Mouse (Mus musculus): ENCODE measurements around the gene Asgr1. TPM values are rescaled to one million over a fixed set of nuclear protein-coding genes. Genes with fewer than 3 reads are reported as not detected.
A peak's percentile ranks its signal among the peaks of the same experiment; 100 is the strongest.
"Not testable (repeated sequence)": the region's sequence is repeated elsewhere in the genome, so short reads cannot be mapped to it uniquely, and the experiment has no call there.

Gene Asgr1
- total RNA-seq, 2 experiments from 2014 or later = 0.88 to 1.0 TPM

GRCm38 (mm10) chr11:70059930-70060329 lies 6.0 kb downstream of the Asgr1 start:
- DNase-seq (ENCODE audit: low spot score in 2 of 2) = no peak

GRCm38 (mm10) chr11:70063053-70063452 lies 9.2 kb downstream of the Asgr1 start:
- no peak for DNase-seq (ENCODE audit: low spot score in 2 of 2)

DNA sequence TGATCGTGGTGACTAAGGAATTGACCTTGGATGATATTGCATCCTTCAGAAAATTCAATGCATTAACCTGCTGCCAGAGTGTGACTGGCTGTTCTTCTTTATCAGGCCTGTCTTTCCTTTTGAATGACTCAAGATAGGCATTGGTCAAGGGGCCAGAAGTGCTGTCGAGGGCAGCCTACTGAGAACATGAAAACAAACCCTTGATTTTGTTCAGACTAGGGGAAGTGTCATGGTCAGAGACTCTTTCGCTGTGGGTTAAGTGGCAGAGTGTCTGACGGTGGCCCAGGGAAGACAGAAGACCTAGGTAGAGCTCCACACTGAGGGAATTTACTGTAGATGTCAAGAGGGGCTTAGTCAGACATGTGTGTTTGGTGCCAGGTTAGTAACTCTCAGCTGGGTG lies 12.8 kb downstream of the Asgr1 start:
- DNase-seq (ENCODE audit: low spot score in 2 of 2) = no peak

GRCm38 (mm10) chr11:70068245-70068644 lies 14.4 kb downstream of the Asgr1 start:
- no peak for DNase-seq (ENCODE audit: low spot score in 2 of 2)

DNA sequence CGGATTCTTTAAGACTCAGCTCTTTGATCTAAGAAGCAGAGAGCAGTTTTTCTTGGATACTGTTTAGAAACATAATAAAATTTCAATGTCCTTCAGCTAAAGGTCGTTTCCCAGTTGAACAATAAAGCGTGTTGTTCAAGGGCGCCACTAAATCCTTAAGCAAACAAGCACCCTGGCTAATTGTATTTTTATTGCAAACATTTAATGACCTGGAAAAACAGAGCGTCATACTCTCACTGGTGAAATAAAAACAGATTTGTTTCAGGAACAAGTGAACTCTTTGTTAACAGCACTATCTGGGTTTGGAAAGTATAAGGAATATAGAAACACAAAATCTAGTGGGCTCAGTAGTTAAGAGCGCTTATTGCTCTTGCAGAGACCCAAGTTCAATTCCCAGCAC lies 16.2 kb downstream of the Asgr1 start:
- DNase-seq (ENCODE audit: low spot score in 2 of 2) = no peak

DNA sequence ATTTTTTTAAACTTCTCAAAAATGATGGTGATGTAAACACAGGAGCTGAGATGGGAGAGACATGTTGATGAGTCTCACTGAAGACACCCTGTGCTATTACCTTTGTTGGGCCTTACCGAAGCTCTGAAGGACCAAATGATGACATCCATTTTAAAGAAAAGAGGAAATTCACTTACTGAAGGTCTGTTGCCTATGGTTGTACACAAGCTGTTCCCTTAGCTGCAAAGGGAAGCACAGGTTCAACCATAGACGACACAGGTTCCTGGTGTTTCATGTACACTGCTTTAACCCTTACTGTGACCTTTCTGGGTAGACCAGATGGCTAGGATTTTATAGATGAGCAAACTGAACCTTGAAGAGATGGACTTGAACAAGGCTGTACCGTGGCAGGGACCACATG lies 16.7 kb downstream of the Asgr1 start:
- DNase-seq (ENCODE audit: low spot score in 2 of 2) = not testable (repeated sequence)

GRCm38 (mm10) chr11:70074379-70075071 lies 20.6 kb downstream of the Asgr1 start:
- peak; percentile 69 to 78 for DNase-seq (ENCODE audit: low spot score in 2 of 2)

GRCm38 (mm10) chr11:70075581-70075980 lies 21.7 kb downstream of the Asgr1 start:
- DNase-seq (ENCODE audit: low spot score in 2 of 2) = no peak

GRCm38 (mm10) chr11:70077441-70077840 lies 23.6 kb downstream of the Asgr1 start:
- DNase-seq (ENCODE audit: low spot score in 2 of 2) = no peak

- no peak for DNase-seq (ENCODE audit: low spot score in 2 of 2)
Measured at GRCm38 (mm10) chr11:70079175-70079574, 25.3 kb downstream of the Asgr1 start.

GRCm38 (mm10) chr11:70079928-70080327 lies 26.0 kb downstream of the Asgr1 start:
- DNase-seq (ENCODE audit: low spot score in 2 of 2) = no peak

DNA sequence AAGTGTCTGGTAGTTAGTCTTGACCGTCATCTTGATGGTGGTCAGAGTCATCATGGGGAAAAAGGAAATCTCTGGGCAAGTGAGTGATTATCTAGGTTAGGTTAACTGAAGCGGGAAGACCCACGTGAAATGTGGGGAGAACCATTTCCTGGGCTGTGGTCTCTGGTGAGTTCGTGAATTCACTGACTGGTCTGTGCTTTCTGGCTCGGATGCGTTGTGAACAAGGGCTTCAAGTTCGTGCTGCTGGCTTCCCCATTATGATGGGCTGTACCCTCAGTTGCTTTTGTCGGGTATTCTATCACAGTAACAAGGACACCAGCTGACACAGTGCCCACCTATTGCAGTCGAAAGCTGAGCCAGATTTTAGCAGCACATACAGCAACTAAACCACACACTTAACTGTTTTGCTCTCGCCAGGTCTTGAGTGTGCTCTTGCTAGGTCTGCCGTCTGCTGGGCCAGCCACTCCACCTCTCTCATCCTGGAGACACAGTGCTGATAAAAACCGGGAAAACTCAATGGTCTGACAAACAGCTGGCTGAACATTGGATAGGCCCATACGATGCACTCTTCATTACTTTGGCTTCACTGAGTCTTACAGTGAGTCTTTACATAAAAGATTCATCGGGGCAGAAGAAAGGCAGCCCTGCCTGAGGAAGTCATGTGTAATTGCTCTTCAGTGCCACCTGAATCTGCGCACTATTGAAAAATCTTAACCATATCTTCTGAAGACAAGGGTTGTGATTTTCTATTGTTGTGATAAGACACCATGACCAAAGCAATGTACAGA lies 27.1 kb downstream of the Asgr1 start:
- no peak for DNase-seq (ENCODE audit: low spot score in 2 of 2)

DNA sequence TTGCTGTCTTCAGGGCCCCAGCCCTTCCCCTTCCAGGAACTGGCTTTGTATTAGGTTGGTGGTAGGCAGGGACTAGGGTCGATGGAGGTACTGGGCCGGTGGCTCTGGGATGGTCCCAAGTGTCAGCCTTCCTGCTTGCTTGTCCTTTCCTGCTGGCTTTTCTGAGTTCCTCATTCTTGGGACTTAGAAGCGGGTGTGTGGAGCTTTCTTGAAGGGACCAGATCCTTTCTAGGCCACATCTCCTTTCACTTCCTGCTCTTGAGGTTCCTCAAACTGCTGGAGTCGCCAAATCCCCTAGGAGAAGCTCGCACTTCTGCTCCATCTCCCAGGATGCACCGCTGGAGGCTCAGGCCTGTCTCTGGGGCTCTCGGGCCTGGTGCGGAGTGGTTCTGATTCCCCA lies 30.7 kb downstream of the Asgr1 start:
- DNase-seq (ENCODE audit: low spot score in 2 of 2) = no peak

GRCm38 (mm10) chr11:70091986-70092783 lies 38.3 kb downstream of the Asgr1 start, which contains the start of gene Asgr2:
Gene Asgr2, plus strand, starts transcription at chr11:70092644.
- no peak for DNase-seq (ENCODE audit: low spot score in 2 of 2)

- no peak for DNase-seq (ENCODE audit: low spot score in 2 of 2)
Measured at GRCm38 (mm10) chr11:70097396-70097795, 43.5 kb downstream of the Asgr1 start.

DNA sequence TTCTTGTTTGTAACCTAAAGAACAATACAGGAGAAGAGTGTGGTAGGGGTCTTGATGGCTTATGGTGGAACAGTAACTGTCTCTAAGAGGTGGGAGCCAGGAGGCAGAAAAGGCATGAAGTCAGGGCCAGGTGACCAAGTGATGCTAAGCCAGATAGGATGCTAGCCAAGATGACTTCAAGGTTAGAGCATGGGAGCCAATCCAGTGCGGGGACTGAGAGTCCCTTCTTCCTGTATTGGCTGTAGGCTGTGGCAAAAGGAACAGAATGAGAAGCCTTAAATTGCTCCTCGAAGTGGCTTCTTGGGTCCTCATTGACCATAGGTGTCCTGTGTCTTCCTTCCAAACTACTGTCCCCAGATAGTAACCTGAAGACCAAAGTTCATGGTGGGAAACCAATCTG lies 45.2 kb downstream of the Asgr1 start:
- no peak for DNase-seq (ENCODE audit: low spot score in 2 of 2)

- no peak for DNase-seq (ENCODE audit: low spot score in 2 of 2)
Measured at GRCm38 (mm10) chr11:70099809-70100208, 45.9 kb downstream of the Asgr1 start.

DNA sequence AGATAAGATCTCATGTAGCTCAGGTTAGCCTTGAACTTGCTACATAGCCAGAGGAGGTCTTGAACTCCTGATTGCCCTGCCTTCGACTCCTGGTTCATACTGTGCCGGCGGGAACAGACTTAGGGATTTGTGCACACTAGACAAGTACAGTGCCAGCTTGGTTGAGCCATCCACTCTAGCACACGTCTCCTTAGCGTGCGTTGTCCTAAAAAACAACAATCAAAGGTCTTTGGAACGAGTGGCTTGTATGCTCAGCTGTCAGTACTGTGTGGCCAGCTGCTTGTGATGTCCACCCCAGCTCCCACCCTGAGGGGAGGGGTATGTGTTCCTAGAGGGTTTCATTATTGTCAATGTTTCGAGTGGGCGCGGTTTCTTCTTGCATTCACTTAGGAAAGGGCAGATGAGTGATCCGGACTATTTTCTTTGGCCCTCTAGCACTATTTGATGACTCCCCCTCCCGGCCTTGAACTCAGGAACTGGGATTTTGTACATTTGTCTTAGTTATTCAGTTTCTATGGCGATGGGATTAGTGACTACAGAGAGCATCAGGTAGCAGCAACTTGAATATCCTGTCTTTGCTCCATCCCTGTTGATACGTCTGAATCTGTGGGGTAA lies 49.9 kb downstream of the Asgr1 start:
- DNase-seq (ENCODE audit: low spot score in 2 of 2) = no peak

- no peak for DNase-seq (ENCODE audit: low spot score in 2 of 2)
Measured at GRCm38 (mm10) chr11:70107085-70107484, 53.2 kb downstream of the Asgr1 start.
